Mouse (Mus musculus): ENCODE data around the gene Olfr1028. TPM values are rescaled to one million over a fixed set of nuclear protein-coding genes. Genes with fewer than 3 reads are reported as not detected.

The Olfr1028 gene
- not detected in 2 replicates for polyA plus RNA-seq (2012; rRNA removed)

GRCm38 (mm10) chr2:85950137-85950536, at the start of gene Olfr1028:
TSS of gene Olfr1028 (plus strand) at chr2:85950437.

GRCm38 (mm10) chr2:85904952-85905351, 45.3 kb upstream of the Olfr1028 start, which contains the start of gene Olfr1024:
TSS of gene Olfr1024 (minus strand) at chr2:85905052.

GRCm38 (mm10) chr2:85914893-85915292, 35.3 kb upstream of the Olfr1028 start, which contains the start of gene Olfr1025-ps1:
TSS of gene Olfr1025-ps1 (plus strand) at chr2:85915193.

GRCm38 (mm10) chr2:85921258-85921657, 29.0 kb upstream of the Olfr1028 start, which contains the start of gene Olfr1026:
TSS of gene Olfr1026 (plus strand) at chr2:85921558.

DNA sequence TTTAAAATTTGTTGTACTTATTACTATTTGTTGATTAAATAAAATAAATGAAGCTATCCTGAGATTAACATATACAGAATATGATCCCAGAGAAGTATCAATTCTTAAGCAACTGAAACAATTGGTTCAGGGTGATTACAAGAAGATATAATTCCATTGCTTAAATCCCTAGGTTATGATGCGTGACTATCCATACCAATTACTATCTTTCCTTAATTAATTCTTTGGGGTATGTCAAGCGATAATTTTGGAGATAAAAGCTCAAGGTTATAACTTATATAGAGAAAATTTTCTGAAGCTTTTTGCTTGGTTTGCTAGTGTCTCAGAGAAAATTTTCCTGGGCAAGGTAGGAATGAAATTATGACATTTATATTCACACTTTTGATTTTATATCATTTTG, 23.4 kb downstream of the Olfr1028 start, which contains the start of gene Olfr1029:
Gene Olfr1029 (plus strand): TSS at position 301 of the 400 bp plus-strand sequence.

DNA sequence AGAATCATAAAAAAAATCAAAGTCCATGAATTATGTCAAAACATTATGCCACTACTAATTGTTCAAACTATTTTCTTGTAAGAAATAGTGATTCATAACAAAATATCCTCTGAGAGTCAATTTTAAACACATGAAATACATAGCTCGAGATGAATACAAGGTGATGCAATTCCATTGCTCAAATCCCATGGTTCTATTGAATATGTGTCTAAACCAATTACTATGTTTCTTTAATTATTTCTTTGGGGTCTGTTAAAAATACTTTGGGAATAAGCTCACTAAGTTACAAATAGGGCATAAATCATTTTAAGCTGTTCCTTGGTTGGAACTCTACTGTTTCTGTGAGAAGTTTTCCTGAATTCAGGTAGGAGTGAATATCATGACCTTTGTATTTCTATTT, 28.7 kb downstream of the Olfr1028 start, which contains the start of gene Olfr1030:
Gene Olfr1030 (plus strand): TSS at position 301 of the 400 bp plus-strand sequence.

DNA sequence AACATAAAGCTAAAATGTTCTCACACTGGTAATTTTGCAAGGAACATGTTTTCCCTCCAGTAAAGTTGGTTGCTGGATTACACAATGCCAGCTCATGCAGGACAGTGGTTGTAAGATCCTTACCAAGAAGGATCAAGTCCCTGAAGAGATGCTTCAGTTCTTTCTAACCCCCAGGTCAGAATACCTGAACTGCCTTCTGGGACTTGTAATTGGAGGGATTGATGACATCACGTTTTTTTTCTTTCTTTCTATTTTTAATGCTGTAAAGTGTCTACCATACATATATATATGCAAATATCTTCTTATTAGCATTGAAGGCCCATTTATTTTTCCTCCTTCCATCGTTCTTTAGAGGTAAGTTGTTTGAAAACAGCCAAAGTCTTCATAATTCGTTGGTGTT, 39.8 kb downstream of the Olfr1028 start, which contains the start of gene Olfr1031:
Gene Olfr1031 (plus strand): TSS at position 301 of the 400 bp plus-strand sequence.

Other genes starting within 250 kb of the Olfr1028 start
- gene Olfr1009, start 235.0 kb upstream of the Olfr1028 start, polyA plus RNA-seq (2012; rRNA removed): not detected in 2 replicates
- not detected in 2 replicates for gene Olfr1012, start 187.7 kb upstream of the Olfr1028 start, polyA plus RNA-seq (2012; rRNA removed)
- not detected in 2 replicates for gene Olfr1013, start 183.3 kb upstream of the Olfr1028 start, polyA plus RNA-seq (2012; rRNA removed)
- not detected in 2 replicates for gene Olfr1014, start 177.7 kb upstream of the Olfr1028 start, polyA plus RNA-seq (2012; rRNA removed)
- gene Olfr1015, start 168.4 kb upstream of the Olfr1028 start, polyA plus RNA-seq (2012; rRNA removed): not detected in 2 replicates
- gene Olfr1016, start 147.9 kb upstream of the Olfr1028 start, polyA plus RNA-seq (2012; rRNA removed): not detected in 2 replicates
- not detected in 2 replicates for gene Olfr1018, start 132.0 kb upstream of the Olfr1028 start, polyA plus RNA-seq (2012; rRNA removed)
- not detected in 2 replicates for gene Olfr1019, start 105.0 kb upstream of the Olfr1028 start, polyA plus RNA-seq (2012; rRNA removed)
- gene Olfr1020, start 103.4 kb upstream of the Olfr1028 start, polyA plus RNA-seq (2012; rRNA removed): not detected in 2 replicates
- gene Olfr1022, start 81.8 kb upstream of the Olfr1028 start, polyA plus RNA-seq (2012; rRNA removed): not detected in 2 replicates
- gene Olfr1023, start 64.8 kb upstream of the Olfr1028 start, polyA plus RNA-seq (2012; rRNA removed): not detected in 2 replicates
- gene Olfr1024, start 45.4 kb upstream of the Olfr1028 start, polyA plus RNA-seq (2012; rRNA removed): not detected in 2 replicates
- gene Olfr1025-ps1, start 35.2 kb upstream of the Olfr1028 start, polyA plus RNA-seq (2012; rRNA removed): not detected in 2 replicates
- gene Olfr1026, start 28.9 kb upstream of the Olfr1028 start, polyA plus RNA-seq (2012; rRNA removed): not detected in 2 replicates
- gene Olfr1029, start 23.5 kb downstream of the Olfr1028 start, polyA plus RNA-seq (2012; rRNA removed): 0.29 and 0.58 TPM in 2 replicates
- 0.03 and 0.05 TPM in 2 replicates for gene Olfr1030, start 28.8 kb downstream of the Olfr1028 start, polyA plus RNA-seq (2012; rRNA removed)
- gene Olfr1031, start 39.9 kb downstream of the Olfr1028 start, polyA plus RNA-seq (2012; rRNA removed): not detected in 2 replicates
- gene Olfr1032, start 55.1 kb downstream of the Olfr1028 start, polyA plus RNA-seq (2012; rRNA removed): not detected in 2 replicates
- gene Olfr1033, start 70.2 kb downstream of the Olfr1028 start, polyA plus RNA-seq (2012; rRNA removed): 1.4 and 1.5 TPM in 2 replicates
- 0.37 and 0.41 TPM in 2 replicates for gene Olfr1034, start 95.4 kb downstream of the Olfr1028 start, polyA plus RNA-seq (2012; rRNA removed)
- gene Olfr1036, start 123.6 kb downstream of the Olfr1028 start, polyA plus RNA-seq (2012; rRNA removed): not detected in 2 replicates
- gene Olfr1037, start 136.9 kb downstream of the Olfr1028 start, polyA plus RNA-seq (2012; rRNA removed): not detected in 2 replicates
- not detected in 2 replicates for gene Olfr1039, start 185.5 kb downstream of the Olfr1028 start, polyA plus RNA-seq (2012; rRNA removed)
- not detected in 2 replicates for gene Olfr1040, start 196.3 kb downstream of the Olfr1028 start, polyA plus RNA-seq (2012; rRNA removed)
- gene Olfr1042, start 211.4 kb downstream of the Olfr1028 start, polyA plus RNA-seq (2012; rRNA removed): not detected in 2 replicates
- not detected in 2 replicates for gene Olfr1043, start 217.1 kb downstream of the Olfr1028 start, polyA plus RNA-seq (2012; rRNA removed)
- not detected in 2 replicates for gene Olfr1044, start 227.4 kb downstream of the Olfr1028 start, polyA plus RNA-seq (2012; rRNA removed)
- gene Olfr52, start 235.2 kb downstream of the Olfr1028 start, polyA plus RNA-seq (2012; rRNA removed): not detected in 2 replicates